Mouse (Mus musculus): ENCODE measurements at regions not wholly inside any gene's neighbourhood (a gene's known extent, or its start where the extent isn't known, plus 50 kb on each side); places are given as distances from the start of the nearest gene placed in this dataset.

DNA sequence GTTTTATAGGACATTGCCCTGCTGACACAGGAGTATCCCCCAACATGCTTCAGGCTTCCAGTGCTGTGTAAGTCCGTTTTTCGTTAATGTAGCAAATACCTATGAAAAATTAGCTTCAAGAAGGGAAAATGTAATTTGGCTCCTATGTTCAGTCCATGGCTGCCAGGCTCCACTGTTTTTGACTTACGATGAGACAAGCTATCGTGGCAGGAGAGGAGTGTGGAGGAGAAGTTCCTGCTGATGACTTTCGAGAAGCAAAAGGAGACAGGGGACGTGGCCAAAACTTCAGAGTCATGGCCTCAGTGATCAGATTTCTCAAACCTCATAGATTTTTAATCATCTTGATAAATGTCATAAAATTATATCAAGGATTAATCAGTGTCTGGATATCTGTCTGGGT, 712.7 kb downstream of the Gm826 start:
- Histone ChIP-seq H3K79me2 (ENCODE audit: control insufficient read depth, insufficient read depth) (no peaks in the 10 kb centered on the region), H3ac (ENCODE audit: control insufficient read depth, insufficient read length, low read depth) (no peak overlapping the region), H3K36me3 (ENCODE audit: control insufficient read depth, insufficient read depth) (no peaks in the 10 kb centered on the region), H3K79me3 (ENCODE audit: low read depth) (no peaks in the 10 kb centered on the region), H3K4me3 (ENCODE audit: insufficient read depth, poor library complexity, severe bottlenecking) (no peak overlapping the region), H3K27me3 (ENCODE audit: control insufficient read depth, insufficient read depth, insufficient read length) (no peaks in the 10 kb centered on the region)
- no peak for TF ChIP-seq MYOD1 (IDR thresholded peaks at IDR 0.05; ENCODE audit: control insufficient read depth, insufficient read length, low read depth)
- no peak for TF ChIP-seq MAX (IDR thresholded peaks at IDR 0.05)
- TF ChIP-seq FOSL1 (IDR thresholded peaks at IDR 0.05; ENCODE audit: insufficient read depth, low read length, poor library complexity, severe bottlenecking): no peak
- TF ChIP-seq MYOG (IDR thresholded peaks at IDR 0.05; ENCODE audit: control insufficient read depth, extremely low read depth, insufficient read length): no peak
- no peak for TF ChIP-seq CTCF (IDR thresholded peaks at IDR 0.05; ENCODE audit: control insufficient read depth, insufficient read depth, insufficient read length)
- TF ChIP-seq CEBPB (IDR thresholded peaks at IDR 0.05; ENCODE audit: low read depth): no peak
- no peak for TF ChIP-seq USF1 (IDR thresholded peaks at IDR 0.05; ENCODE audit: low read depth)

DNA sequence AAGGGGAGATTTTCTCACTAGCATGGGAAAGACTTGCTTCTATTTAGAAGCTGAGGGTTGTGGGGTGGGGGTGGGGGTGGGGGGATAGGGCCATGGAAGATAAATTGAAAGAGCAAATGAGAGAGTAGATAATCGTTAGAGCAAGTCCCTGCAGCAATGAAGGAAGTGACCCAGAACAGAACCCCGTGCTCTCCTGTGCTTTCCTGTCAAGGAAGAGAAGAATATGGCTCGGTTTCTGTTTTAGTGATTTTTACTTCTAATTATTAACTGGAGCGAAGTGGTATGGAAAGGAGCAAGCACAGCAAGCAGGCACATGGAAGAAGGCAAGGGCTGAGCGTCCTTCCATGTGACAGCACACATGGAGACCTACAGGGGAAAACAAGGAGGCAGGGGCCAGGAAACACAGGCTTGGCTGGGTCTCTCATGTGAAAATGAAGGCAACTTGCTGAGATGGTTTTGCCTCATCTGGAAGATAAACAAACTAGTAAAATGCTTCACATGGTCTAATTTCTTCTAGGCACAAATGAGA, 711.8 kb downstream of the Gm826 start:
- H3K79me3 ChIP-seq (ENCODE audit: low read depth): no peaks in the 10 kb centered on the region
- H3K36me3 ChIP-seq (ENCODE audit: control insufficient read depth, insufficient read depth): no peaks in the 10 kb centered on the region
- H3K27me3 ChIP-seq (ENCODE audit: control insufficient read depth, insufficient read depth, insufficient read length): no peaks in the 10 kb centered on the region
- no peak overlapping the region for H3ac ChIP-seq (ENCODE audit: control insufficient read depth, insufficient read length, low read depth)
- TF ChIP-seq FOSL1 (IDR thresholded peaks at IDR 0.05; ENCODE audit: insufficient read depth, low read length, poor library complexity, severe bottlenecking) (no peak), MAX (IDR thresholded peaks at IDR 0.05) (no peak), MYOG (IDR thresholded peaks at IDR 0.05; ENCODE audit: control insufficient read depth, extremely low read depth, insufficient read length) (no peak), MYOD1 (IDR thresholded peaks at IDR 0.05; ENCODE audit: control insufficient read depth, insufficient read length, low read depth) (no peak), USF1 (IDR thresholded peaks at IDR 0.05; ENCODE audit: low read depth) (no peak), CTCF (IDR thresholded peaks at IDR 0.05; ENCODE audit: control insufficient read depth, insufficient read depth, insufficient read length) (no peak), CEBPB (IDR thresholded peaks at IDR 0.05; ENCODE audit: low read depth) (no peak)
- no peak overlapping the region for H3K4me3 ChIP-seq (ENCODE audit: insufficient read depth, poor library complexity, severe bottlenecking)
- no peaks in the 10 kb centered on the region for H3K79me2 ChIP-seq (ENCODE audit: control insufficient read depth, insufficient read depth)

DNA sequence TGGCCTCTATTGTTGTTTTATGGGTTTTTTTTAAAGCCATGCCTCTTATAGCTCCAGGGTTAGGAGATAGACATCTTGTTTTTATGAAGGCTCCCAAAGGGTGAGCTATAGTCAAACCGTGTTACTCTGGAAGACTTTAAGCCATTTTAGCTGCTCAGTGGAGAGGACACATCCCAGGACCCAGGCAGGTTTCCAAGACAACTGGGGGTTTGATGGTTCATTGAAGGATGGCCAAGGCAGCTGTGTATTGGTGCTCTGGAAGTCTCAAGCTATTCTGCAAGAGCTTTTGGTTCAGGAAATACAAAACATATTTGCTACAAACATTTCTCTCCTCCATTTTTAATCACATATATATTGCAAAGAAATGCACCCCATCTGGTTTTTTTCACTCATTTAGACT, 708.7 kb downstream of the Gm826 start:
- Histone ChIP-seq H3K79me2 (ENCODE audit: control insufficient read depth, insufficient read depth) (no peaks in the 10 kb centered on the region), H3ac (ENCODE audit: control insufficient read depth, insufficient read length, low read depth) (no peak overlapping the region), H3K36me3 (ENCODE audit: control insufficient read depth, insufficient read depth) (no peaks in the 10 kb centered on the region), H3K27me3 (ENCODE audit: control insufficient read depth, insufficient read depth, insufficient read length) (no peaks in the 10 kb centered on the region), H3K4me3 (ENCODE audit: insufficient read depth, poor library complexity, severe bottlenecking) (no peak overlapping the region), H3K79me3 (ENCODE audit: low read depth) (no peaks in the 10 kb centered on the region)
- TF ChIP-seq CTCF (IDR thresholded peaks at IDR 0.05; ENCODE audit: control insufficient read depth, insufficient read depth, insufficient read length) (no peak), MAX (IDR thresholded peaks at IDR 0.05) (no peak), MYOG (IDR thresholded peaks at IDR 0.05; ENCODE audit: control insufficient read depth, extremely low read depth, insufficient read length) (no peak), USF1 (IDR thresholded peaks at IDR 0.05; ENCODE audit: low read depth) (no peak), FOSL1 (IDR thresholded peaks at IDR 0.05; ENCODE audit: insufficient read depth, low read length, poor library complexity, severe bottlenecking) (no peak), MYOD1 (IDR thresholded peaks at IDR 0.05; ENCODE audit: control insufficient read depth, insufficient read length, low read depth) (no peak), CEBPB (IDR thresholded peaks at IDR 0.05; ENCODE audit: low read depth) (no peak)

DNA sequence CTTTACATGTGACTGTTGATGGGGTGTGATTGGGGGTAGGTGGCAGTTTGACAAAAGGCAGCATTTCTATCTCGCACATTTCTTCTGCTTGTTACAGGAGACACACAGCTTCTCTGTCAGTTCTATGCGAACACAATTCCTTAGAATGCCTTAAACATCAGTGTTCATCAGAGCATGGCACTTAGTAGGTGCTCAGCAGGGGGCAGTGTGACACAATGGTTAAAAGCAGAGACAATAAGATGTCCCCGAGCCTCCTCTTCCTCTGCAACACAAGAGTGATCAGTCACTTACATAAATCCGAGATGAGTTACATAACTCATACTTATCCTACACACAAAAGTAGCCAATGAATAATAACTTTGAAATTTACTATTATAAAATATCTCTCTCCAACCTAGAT, 688.1 kb downstream of the Gm826 start:
- Histone ChIP-seq H3K79me2 (ENCODE audit: control insufficient read depth, insufficient read depth) (no peaks in the 10 kb centered on the region), H3K36me3 (ENCODE audit: control insufficient read depth, insufficient read depth) (no peaks in the 10 kb centered on the region), H3K79me3 (ENCODE audit: low read depth) (no peaks in the 10 kb centered on the region), H3K4me3 (ENCODE audit: insufficient read depth, poor library complexity, severe bottlenecking) (no peak overlapping the region), H3K27me3 (ENCODE audit: control insufficient read depth, insufficient read depth, insufficient read length) (no peaks in the 10 kb centered on the region), H3ac (ENCODE audit: control insufficient read depth, insufficient read length, low read depth) (no peak overlapping the region)
- no peak for TF ChIP-seq MYOG (IDR thresholded peaks at IDR 0.05; ENCODE audit: control insufficient read depth, extremely low read depth, insufficient read length)
- no peak for TF ChIP-seq CTCF (IDR thresholded peaks at IDR 0.05; ENCODE audit: control insufficient read depth, insufficient read depth, insufficient read length)
- TF ChIP-seq FOSL1 (IDR thresholded peaks at IDR 0.05; ENCODE audit: insufficient read depth, low read length, poor library complexity, severe bottlenecking): no peak

DNA sequence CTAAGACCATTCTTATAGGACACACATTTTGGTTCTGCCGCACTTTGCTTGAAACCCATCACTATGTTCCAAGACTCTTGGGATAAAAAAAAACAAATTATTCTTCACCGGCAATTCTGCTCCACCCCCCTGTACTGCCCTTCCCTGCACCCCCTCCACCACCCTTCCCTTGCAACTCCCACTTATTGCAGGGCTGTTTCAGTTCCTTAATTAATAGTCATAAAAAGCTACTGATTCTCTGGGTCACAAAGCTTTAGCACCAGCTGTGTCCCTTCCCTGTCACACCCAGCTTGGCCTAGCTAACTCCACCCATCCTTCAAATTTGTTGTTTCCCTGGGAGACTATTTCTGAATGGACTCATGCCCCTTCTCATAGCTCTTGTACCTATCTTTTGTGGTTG, 687.4 kb downstream of the Gm826 start:
- H3K79me3 ChIP-seq (ENCODE audit: low read depth): no peaks in the 10 kb centered on the region
- no peaks in the 10 kb centered on the region for H3K79me2 ChIP-seq (ENCODE audit: control insufficient read depth, insufficient read depth)
- H3K27me3 ChIP-seq (ENCODE audit: control insufficient read depth, insufficient read depth, insufficient read length): no peaks in the 10 kb centered on the region
- TF ChIP-seq MYOG (IDR thresholded peaks at IDR 0.05; ENCODE audit: control insufficient read depth, extremely low read depth, insufficient read length) (no peak), CEBPB (IDR thresholded peaks at IDR 0.05; ENCODE audit: low read depth) (no peak), CTCF (IDR thresholded peaks at IDR 0.05; ENCODE audit: control insufficient read depth, insufficient read depth, insufficient read length) (no peak), FOSL1 (IDR thresholded peaks at IDR 0.05; ENCODE audit: insufficient read depth, low read length, poor library complexity, severe bottlenecking) (no peak), USF1 (IDR thresholded peaks at IDR 0.05; ENCODE audit: low read depth) (no peak), MAX (IDR thresholded peaks at IDR 0.05) (no peak), MYOD1 (IDR thresholded peaks at IDR 0.05; ENCODE audit: control insufficient read depth, insufficient read length, low read depth) (no peak)
- H3ac ChIP-seq (ENCODE audit: control insufficient read depth, insufficient read length, low read depth): no peak overlapping the region
- no peaks in the 10 kb centered on the region for H3K36me3 ChIP-seq (ENCODE audit: control insufficient read depth, insufficient read depth)
- no peak overlapping the region for H3K4me3 ChIP-seq (ENCODE audit: insufficient read depth, poor library complexity, severe bottlenecking)

DNA sequence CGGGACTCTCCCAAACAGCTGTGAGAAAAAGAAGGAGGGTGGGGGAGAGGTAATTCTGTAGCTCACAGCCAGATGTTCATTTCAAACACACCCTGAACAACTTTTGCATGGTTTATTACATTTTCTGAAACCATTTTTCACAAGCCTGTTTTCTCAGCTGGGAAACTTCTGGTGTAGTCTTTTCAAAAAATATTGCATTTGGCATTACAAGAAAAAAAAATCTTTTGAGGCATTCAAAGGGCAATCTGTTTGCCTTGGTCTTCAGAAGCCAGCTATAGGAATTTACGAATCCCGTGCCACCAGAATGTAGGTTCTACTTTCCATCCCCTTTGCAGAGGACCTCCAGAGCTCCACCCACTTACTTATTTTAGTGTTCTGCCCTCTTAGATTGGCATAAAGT, 681.7 kb downstream of the Gm826 start:
- no peaks in the 10 kb centered on the region for H3K36me3 ChIP-seq (ENCODE audit: control insufficient read depth, insufficient read depth)
- H3K79me3 ChIP-seq (ENCODE audit: low read depth): no peaks in the 10 kb centered on the region
- no peak for TF ChIP-seq CTCF (IDR thresholded peaks at IDR 0.05; ENCODE audit: control insufficient read depth, insufficient read depth, insufficient read length)
- H3K27me3 ChIP-seq (ENCODE audit: control insufficient read depth, insufficient read depth, insufficient read length): no peaks in the 10 kb centered on the region
- no peaks in the 10 kb centered on the region for H3K79me2 ChIP-seq (ENCODE audit: control insufficient read depth, insufficient read depth)
- no peak overlapping the region for H3ac ChIP-seq (ENCODE audit: control insufficient read depth, insufficient read length, low read depth)
- no peak overlapping the region for H3K4me3 ChIP-seq (ENCODE audit: insufficient read depth, poor library complexity, severe bottlenecking)
